Mouse (Mus musculus) spleen, adult 2 months (tissue): Measurements from ENCODE around the gene Gm44502. TPM values are rescaled to one million over a fixed set of nuclear protein-coding genes. Genes with fewer than 3 reads are reported as not detected.

ENCODE experiments used
- DNase-seq, 2 experiments: peaks; one replicate each; pipeline versions ENCODE4 v3.0.0 to v3.0.0-alpha.2; 2012 to 2021; ENCODE audit warnings: low spot score in 2 of 2, low read depth in 1 of 2
- H3K27ac ChIP-seq: fragments of 200-500 bp; 2 replicates; pipeline ENCODE4 v1.5.1; 2012; ENCODE audit warnings: low read length, inconsistent platforms; ENCODE audit not compliant: insufficient read depth
- H3K27me3 ChIP-seq: fragments of 200-500 bp; 2 replicates; pipeline ENCODE4 v1.6.1; 2012; ENCODE audit warnings: mild to moderate bottlenecking, moderate library complexity, low read length, inconsistent platforms; ENCODE audit not compliant: control insufficient read depth, insufficient read depth
- H3K36me3 ChIP-seq: fragments of 200-500 bp; 2 replicates; pipeline ENCODE4 v1.6.1; 2012; ENCODE audit warnings: mild to moderate bottlenecking, low read length, inconsistent platforms; ENCODE audit not compliant: control insufficient read depth, insufficient read depth
- H3K4me1 ChIP-seq: fragments of 200-500 bp; 2 replicates; pipeline ENCODE4 v1.6.1; 2011; ENCODE audit warnings: inconsistent platforms; ENCODE audit not compliant: control insufficient read depth, insufficient read depth, insufficient read length
- H3K4me3 ChIP-seq: fragments of 200-500 bp; 2 replicates; pipeline ENCODE4 v1.5.1; 2011; ENCODE audit warnings: mild to moderate bottlenecking, inconsistent platforms; ENCODE audit not compliant: insufficient read depth, insufficient read length; ENCODE audit errors: extremely low read depth
- CTCF ChIP-seq: fragments of 200-500 bp; IDR thresholded peaks from 2 replicates; pipeline ENCODE4 v1.5.1; 2011; ENCODE audit warnings: mild to moderate bottlenecking, inconsistent platforms; ENCODE audit not compliant: insufficient read depth, insufficient read length, insufficient replicate concordance; ENCODE audit errors: extremely low read depth
- POLR2A ChIP-seq: fragments of 200-500 bp; IDR thresholded peaks from 2 replicates; pipeline ENCODE4 v1.6.1; 2011; ENCODE audit warnings: low read depth, low read length, inconsistent platforms
- WGBS: fragments of 180-500 bp; shearing (Covaris S2); methylation state at CpG from one replicate; pipeline ENCODE4 v1.1.7; 2018; 5-methylcytosine and 5-hydroxymethylcytosine counted together
- polyA plus RNA-seq: library from polyadenylated mRNA; depleted of rRNA; stranded (reverse); fragments of >200 nt; gene quantifications from 2 replicates; pipeline ENCODE4 v1.2.3, GENCODE M21; 2012

Gm44502 gene
- polyA plus RNA-seq, 1 experiment: 2.0 TPM

- peaks cover 5% of the 10 kb centered on the region for H3K4me1 ChIP-seq
- no peak within 1 kb of the TSS for H3K27ac ChIP-seq
- H3K36me3 ChIP-seq: peaks cover 14% of the 10 kb centered on the region
- 86% methylated on average over 6 of the region's 6 CpGs for whole genome bisulfite sequencing
- TF ChIP-seq POLR2A (no peak), CTCF (no peak)
- DNase-seq: no peak
- H3K27me3 ChIP-seq: no peaks in the 10 kb centered on the region
- H3K4me3 ChIP-seq: no peak within 1 kb of the TSS
Measured at GRCm38 (mm10) chr15:89425711-89426121, 3.8 kb downstream of the Gm44502 start, which contains the start of gene Cpt1b. TSS of gene Cpt1b (minus strand) at chr15:89425863.

GRCm38 (mm10) chr15:89424621-89425020 lies 4.9 kb downstream of the Gm44502 start:
- Histone ChIP-seq H3K36me3 (peaks cover 18% of the 10 kb centered on the region), H3K4me1 (peaks cover 5% of the 10 kb centered on the region), H3K27ac (no peak overlapping the region), H3K4me3 (no peak overlapping the region), H3K27me3 (no peaks in the 10 kb centered on the region)
- DNase-seq: no peak
- TF ChIP-seq CTCF (no peak), POLR2A (no peak)
- WGBS: 93% methylated on average over 8 of the region's 8 CpGs

- Histone ChIP-seq H3K4me3 (no peak overlapping the region), H3K27me3 (no peaks in the 10 kb centered on the region), H3K36me3 (peaks cover 19% of the 10 kb centered on the region), H3K4me1 (no peaks in the 10 kb centered on the region), H3K27ac (no peak overlapping the region)
- 94% methylated on average over 9 of the region's 9 CpGs for WGBS
- no peak for TF ChIP-seq POLR2A
- DNase-seq: no peak
Measured at GRCm38 (mm10) chr15:89421938-89422337, 7.6 kb downstream of the Gm44502 start.

GRCm38 (mm10) chr15:89415282-89415681 lies 14.2 kb downstream of the Gm44502 start:
- Histone ChIP-seq H3K36me3 (peaks cover 11% of the 10 kb centered on the region), H3K4me3 (no peak overlapping the region), H3K27ac (no peak overlapping the region), H3K27me3 (no peaks in the 10 kb centered on the region), H3K4me1 (no peaks in the 10 kb centered on the region)
- 83% methylated on average over 8 of the region's 8 CpGs for WGBS
- DNase-seq: no peak
- TF ChIP-seq CTCF (no peak), POLR2A (no peak)

- DNase-seq: no peak
- no peaks in the 10 kb centered on the region for H3K4me1 ChIP-seq
- no peaks in the 10 kb centered on the region for H3K27me3 ChIP-seq
- no peak within 1 kb of the TSS for H3K4me3 ChIP-seq
- TF ChIP-seq CTCF (no peak), POLR2A (no peak)
- H3K36me3 ChIP-seq: no peaks in the 10 kb centered on the region
- H3K27ac ChIP-seq: no peak within 1 kb of the TSS
- WGBS: 92% methylated on average over 24 of the region's 24 CpGs
Measured at GRCm38 (mm10) chr15:89410118-89410517, 19.4 kb downstream of the Gm44502 start, which contains the start of gene Syce3. TSS of gene Syce3 (minus strand) at chr15:89410503.

- no peak overlapping the region for H3K4me3 ChIP-seq
- TF ChIP-seq CTCF (no peak), POLR2A (no peak)
- no peaks in the 10 kb centered on the region for H3K4me1 ChIP-seq
- DNase-seq: no peak
- H3K27ac ChIP-seq: no peak overlapping the region
- H3K27me3 ChIP-seq: no peaks in the 10 kb centered on the region
- no peaks in the 10 kb centered on the region for H3K36me3 ChIP-seq
Measured at GRCm38 (mm10) chr15:89406691-89407090, 22.8 kb downstream of the Gm44502 start.

- Histone ChIP-seq H3K36me3 (no peaks in the 10 kb centered on the region), H3K4me3 (no peak overlapping the region), H3K4me1 (no peaks in the 10 kb centered on the region), H3K27me3 (no peaks in the 10 kb centered on the region), H3K27ac (no peak overlapping the region)
- WGBS: 73% methylated on average over 10 of the region's 10 CpGs
- no peak for DNase-seq
- TF ChIP-seq POLR2A (no peak), CTCF (no peak)
Measured at GRCm38 (mm10) chr15:89404831-89405623, 24.5 kb downstream of the Gm44502 start.

- H3K4me1 ChIP-seq: no peaks in the 10 kb centered on the region
- no peak overlapping the region for H3K27ac ChIP-seq
- DNase-seq: no peak
- WGBS: 88% methylated on average over 1 of the region's 1 CpGs
- no peak for TF ChIP-seq POLR2A
- no peak for TF ChIP-seq CTCF
- no peaks in the 10 kb centered on the region for H3K36me3 ChIP-seq
- no peak overlapping the region for H3K4me3 ChIP-seq
- no peaks in the 10 kb centered on the region for H3K27me3 ChIP-seq
Measured at GRCm38 (mm10) chr15:89402471-89402870, 27.0 kb downstream of the Gm44502 start.
